Mouse (Mus musculus) kidney, adult 2 months (tissue): ENCODE results near the gene Spdef.

Experiments
- CTCF ChIP-seq: fragments of 200-500 bp; conservative IDR thresholded peaks from 2 replicates; pipeline ENCODE4 v1.5.1; 2011; ENCODE audit warnings: low read depth, mild to moderate bottlenecking, control low read depth, low read length, moderate library complexity, mixed read lengths; ENCODE audit not compliant: insufficient read depth, insufficient read length
- POLR2A ChIP-seq: fragments of 200-500 bp; IDR thresholded peaks from one replicate; pipeline ENCODE4 v1.6.1; 2011; ENCODE audit warnings: low read depth, low read length, control low read depth

- no peak for TF ChIP-seq CTCF
- TF ChIP-seq POLR2A, result no peak
These were observed 45.4 kb upstream of the Spdef start for GRCm38 (mm10) chr17:27774198-27774597.
